Mouse (Mus musculus) midbrain, embryonic 16.5 days (tissue): ENCODE results near the gene Hcn4. TPM values are rescaled to one million over a fixed set of nuclear protein-coding genes. Genes with fewer than 3 reads are reported as not detected.

ENCODE experiments used
- ATAC-seq: fragments of 200-750 bp; cut with Nextera tagmentation; 2 replicates; pipeline ENCODE4 v1.8.0; 2017; ENCODE audit warnings: moderate TSS enrichment
- H3K27ac ChIP-seq: fragments of 300-500 bp; sonication (generic); 2 replicates; pipeline ENCODE4 v1.5.1; 2014; ENCODE audit warnings: mild to moderate bottlenecking, low read length, mixed read lengths
- H3K27me3 ChIP-seq: fragments of 300-500 bp; sonication (generic); 2 replicates; pipeline ENCODE4 v1.6.1; 2014; ENCODE audit warnings: low read depth, low read length, mixed read lengths; ENCODE audit not compliant: control insufficient read depth, insufficient read depth
- H3K36me3 ChIP-seq: fragments of 300-500 bp; sonication (generic); 2 replicates; pipeline ENCODE4 v1.6.1; 2014; ENCODE audit warnings: mild to moderate bottlenecking, low read length, moderate library complexity, mixed read lengths; ENCODE audit not compliant: control insufficient read depth, insufficient read depth
- H3K4me1 ChIP-seq: fragments of 300-500 bp; sonication (generic); 2 replicates; pipeline ENCODE4 v1.6.1; 2014; ENCODE audit warnings: mild to moderate bottlenecking, low read length, mixed read lengths; ENCODE audit not compliant: control insufficient read depth, insufficient read depth
- H3K4me2 ChIP-seq: fragments of 300-500 bp; sonication (generic); 2 replicates; pipeline ENCODE4 v1.6.1; 2014; ENCODE audit warnings: mild to moderate bottlenecking, low read length, mixed read lengths
- H3K4me3 ChIP-seq: fragments of 300-500 bp; sonication (generic); 2 replicates; pipeline ENCODE4 v1.5.1; 2014; ENCODE audit warnings: low read depth, mild to moderate bottlenecking, low read length, moderate library complexity, mixed read lengths
- H3K9ac ChIP-seq: fragments of 300-500 bp; sonication (generic); 2 replicates; pipeline ENCODE4 v1.6.1; 2014; ENCODE audit warnings: low read depth, low read length, mixed read lengths
- H3K9me3 ChIP-seq: fragments of 300-500 bp; sonication (generic); replicated peaks from 2 replicates; pipeline ENCODE4 v1.6.1; 2014; ENCODE audit warnings: mild to moderate bottlenecking, low read length, mixed read lengths; ENCODE audit not compliant: control insufficient read depth, poor library complexity, severe bottlenecking
- WGBS: fragments of 180-500 bp; shearing (Covaris S2); extraction: QIAGEN DNeasy Blood & Tissue Kit; methylation state at CpG from one replicate; pipeline ENCODE4 v1.1.7; 2014; 5-methylcytosine and 5-hydroxymethylcytosine counted together
- polyA plus RNA-seq: library from polyadenylated mRNA; unstranded; fragments of >200 nt; fragmentation: Nextera tagmentation; extraction: Ambion mirVana; gene quantifications from 2 replicates; pipeline ENCODE4 v1.2.1, GENCODE M21; 2015

The Hcn4 gene
- polyA plus RNA-seq, 1 experiment from 2014 or later, result 3.0 TPM

DNA sequence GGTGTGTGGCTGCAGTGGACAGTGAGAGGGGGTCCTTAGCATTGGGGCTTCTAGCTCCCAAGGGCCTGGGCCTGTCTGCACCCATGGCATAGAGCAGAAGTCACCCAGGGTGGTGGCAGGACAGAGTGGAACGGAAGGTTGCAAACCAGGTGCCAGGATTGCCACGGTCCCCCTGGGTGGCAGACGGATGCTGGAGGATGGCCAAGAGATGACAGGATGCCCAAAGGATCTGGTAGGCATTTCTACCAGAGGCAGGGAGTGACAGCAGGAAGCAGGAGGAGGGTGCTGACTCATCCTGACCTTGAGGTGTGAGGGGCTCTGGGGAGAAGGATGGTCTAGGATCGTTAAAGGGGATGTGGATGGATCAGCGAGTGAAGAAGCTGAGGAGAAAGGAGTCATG is 15.3 kb downstream of the Hcn4 start:
- Histone ChIP-seq H3K9me3 (no peaks in the 10 kb centered on the region), H3K4me1 (0 out of 2 replicates have a peak, but pooled peaks cover 5% of the 10 kb centered on the region), H3K4me2 (no peak overlapping the region), H3K9ac (no peak overlapping the region), H3K27me3 (no peaks in the 10 kb centered on the region), H3K27ac (no peak overlapping the region), H3K36me3 (no peaks in the 10 kb centered on the region), H3K4me3 (no peak overlapping the region)
- 73% methylated on average over 5 of the region's 5 CpGs for WGBS
- no peak for ATAC-seq

DNA sequence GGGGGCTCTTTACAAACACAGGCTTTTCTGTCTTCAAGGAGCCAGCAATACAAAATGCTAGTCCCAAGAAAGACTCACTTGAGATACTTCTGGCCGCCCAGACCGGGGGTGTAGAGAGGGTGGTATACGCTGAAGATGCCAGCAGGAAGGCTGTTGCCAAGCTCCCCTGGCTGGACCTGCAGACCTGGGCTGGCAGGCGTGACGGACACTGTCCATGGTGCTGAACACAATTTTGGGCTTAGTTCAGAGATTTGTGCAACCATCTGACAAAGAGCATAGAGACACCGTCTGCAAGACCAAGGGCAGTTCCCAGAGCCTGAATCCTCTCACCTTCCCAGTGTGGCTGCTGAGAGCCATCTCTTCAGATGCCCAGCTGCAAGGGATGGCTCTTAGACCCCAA is 18.4 kb downstream of the Hcn4 start:
- ATAC-seq, result no peak
- 0 out of 2 replicates have a peak, but pooled peaks cover 2% of the 10 kb centered on the region for H3K4me1 ChIP-seq
- no peaks in the 10 kb centered on the region for H3K27me3 ChIP-seq
- WGBS, result 24% methylated on average over 6 of the region's 6 CpGs
- H3K27ac ChIP-seq, result no peak overlapping the region
- H3K36me3 ChIP-seq, result 0 out of 2 replicates have a peak, but pooled peaks cover 4% of the 10 kb centered on the region
- H3K9me3 ChIP-seq, result no peaks in the 10 kb centered on the region
- H3K9ac ChIP-seq, result no peak overlapping the region
- H3K4me2 ChIP-seq, result no peak overlapping the region
- no peak overlapping the region for H3K4me3 ChIP-seq

DNA sequence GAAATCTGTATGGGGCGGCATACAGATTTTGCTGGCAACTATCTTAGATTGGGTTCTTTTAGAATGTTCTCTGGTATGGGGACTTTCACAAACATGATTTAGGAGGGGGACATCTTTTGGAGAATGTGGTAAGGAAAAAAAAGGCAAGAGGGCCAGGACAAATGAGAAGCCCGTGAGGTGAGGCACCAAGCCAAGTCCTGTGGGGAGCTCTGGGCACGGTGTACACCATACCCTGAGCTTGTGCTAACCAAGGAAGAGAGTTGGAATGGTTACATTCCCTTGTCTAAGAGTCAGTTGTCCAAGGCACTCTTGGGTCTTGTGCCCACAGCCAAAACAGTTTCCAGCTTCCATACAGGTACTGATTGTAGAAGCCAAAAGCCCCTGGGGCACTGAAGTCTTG is 21.4 kb downstream of the Hcn4 start:
- Histone ChIP-seq H3K9me3 (no peaks in the 10 kb centered on the region), H3K9ac (no peak overlapping the region), H3K4me1 (peaks cover 3% of the 10 kb centered on the region; the same call in 1 of the 2 replicates), H3K27ac (no peak overlapping the region), H3K4me3 (no peak overlapping the region), H3K27me3 (no peaks in the 10 kb centered on the region), H3K36me3 (0 out of 2 replicates have a peak, but pooled peaks cover 4% of the 10 kb centered on the region), H3K4me2 (no peak overlapping the region)
- 92% methylated on average over 3 of the region's 3 CpGs for WGBS
- no peak for ATAC-seq

DNA sequence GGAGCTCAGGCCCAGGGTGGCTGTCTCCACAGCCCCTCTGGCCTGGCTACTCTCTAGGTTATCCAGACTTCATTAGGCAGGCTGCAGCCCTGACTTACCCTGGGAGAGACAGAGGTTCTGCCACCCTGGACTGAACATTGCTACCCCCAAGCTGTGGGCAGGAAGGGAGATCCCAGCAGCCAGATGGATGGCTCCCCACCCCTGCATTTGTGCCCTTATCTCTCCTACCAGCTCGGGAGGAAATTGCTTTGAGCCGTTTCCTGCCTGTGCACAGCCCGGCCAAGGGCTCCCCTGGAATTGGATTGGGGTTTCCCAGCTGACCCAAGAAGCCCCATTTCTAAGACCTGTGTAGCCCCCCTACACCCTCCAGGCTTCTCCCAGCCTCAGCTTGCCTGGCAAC is 23.8 kb downstream of the Hcn4 start:
- Histone ChIP-seq H3K27me3 (no peaks in the 10 kb centered on the region), H3K4me2 (no peak overlapping the region), H3K4me1 (peaks cover 7% of the 10 kb centered on the region; the same call in 1 of the 2 replicates), H3K27ac (no peak overlapping the region), H3K4me3 (no peak overlapping the region), H3K36me3 (0 out of 2 replicates have a peak, but pooled peaks cover 4% of the 10 kb centered on the region), H3K9me3 (no peaks in the 10 kb centered on the region), H3K9ac (no peak overlapping the region)
- WGBS, result 79% methylated on average over 3 of the region's 3 CpGs
- no peak for ATAC-seq

DNA sequence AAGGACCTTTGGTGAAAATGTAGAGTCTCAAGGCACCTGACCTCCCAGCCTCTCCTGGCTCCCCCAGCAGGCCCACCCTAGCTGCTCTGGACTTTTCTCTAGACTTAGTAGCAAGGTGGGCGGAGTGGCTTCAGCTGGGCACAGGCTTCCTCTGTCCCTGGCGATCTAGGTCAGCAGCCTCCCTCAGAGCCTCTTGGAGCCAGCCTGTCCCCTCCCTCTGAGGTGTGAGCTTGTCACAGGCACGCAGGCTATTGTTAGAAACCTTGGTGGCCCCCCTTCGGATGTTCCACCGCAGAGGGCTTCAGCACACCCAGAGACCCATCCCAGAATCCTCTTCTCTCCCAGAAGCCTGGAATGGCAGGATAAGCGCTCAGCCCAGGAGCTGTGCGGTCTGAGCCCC is 24.5 kb downstream of the Hcn4 start:
- Histone ChIP-seq H3K36me3 (0 out of 2 replicates have a peak, but pooled peaks cover 4% of the 10 kb centered on the region), H3K9ac (no peak overlapping the region), H3K4me2 (no peak overlapping the region), H3K4me1 (peaks cover 7% of the 10 kb centered on the region; the same call in 1 of the 2 replicates), H3K27ac (no peak overlapping the region), H3K4me3 (no peak overlapping the region), H3K27me3 (no peaks in the 10 kb centered on the region), H3K9me3 (no peaks in the 10 kb centered on the region)
- 0 out of 2 replicates have a peak, but pooled peaks have one; percentile 27 for ATAC-seq
- WGBS, result 70% methylated on average over 7 of the region's 7 CpGs

DNA sequence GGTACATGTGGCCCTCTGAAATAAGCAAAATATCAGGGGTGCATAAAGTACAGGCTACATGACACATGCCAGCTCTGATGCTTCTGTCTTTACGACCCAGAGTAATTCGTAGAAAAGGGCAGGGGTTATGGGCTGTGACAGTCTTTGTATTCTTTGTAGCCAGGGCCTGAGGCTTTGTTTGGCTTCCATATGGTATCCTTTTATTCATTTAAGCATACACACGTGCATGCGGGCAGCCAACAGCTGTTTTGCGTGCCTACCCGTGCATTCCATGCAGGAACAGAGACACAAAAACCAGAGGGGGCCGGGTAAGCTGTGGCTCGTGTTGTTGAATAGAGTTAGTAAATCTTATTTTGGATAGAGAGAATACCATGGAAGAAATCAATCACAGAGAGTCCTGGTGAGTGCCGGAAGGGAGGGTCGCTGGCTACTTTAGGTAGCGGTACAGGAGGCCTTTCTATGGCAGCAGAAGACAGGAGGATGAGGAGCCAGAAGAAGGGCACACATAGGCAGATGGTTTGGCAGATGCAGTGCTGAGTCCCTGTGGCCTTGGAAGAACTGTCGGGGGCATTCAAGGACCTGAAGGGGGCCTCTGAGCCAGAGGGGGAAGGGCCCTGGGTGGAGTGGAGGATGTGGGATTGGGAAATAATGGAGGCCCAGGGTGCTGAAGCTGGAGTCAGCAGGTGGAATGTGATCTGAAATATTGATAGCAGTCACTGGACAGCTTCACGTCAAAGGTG is 26.5 kb downstream of the Hcn4 start:
- no peak for ATAC-seq
- H3K9ac ChIP-seq, result no peak overlapping the region
- H3K9me3 ChIP-seq, result no peaks in the 10 kb centered on the region
- H3K27ac ChIP-seq, result no peak overlapping the region
- no peak overlapping the region for H3K4me2 ChIP-seq
- no peak overlapping the region for H3K4me3 ChIP-seq
- WGBS, result 19% methylated on average over 13 of the region's 13 CpGs
- H3K4me1 ChIP-seq, result peaks cover 7% of the 10 kb centered on the region; the same call in 1 of the 2 replicates
- H3K36me3 ChIP-seq, result 0 out of 2 replicates have a peak, but pooled peaks cover 3% of the 10 kb centered on the region
- no peaks in the 10 kb centered on the region for H3K27me3 ChIP-seq

DNA sequence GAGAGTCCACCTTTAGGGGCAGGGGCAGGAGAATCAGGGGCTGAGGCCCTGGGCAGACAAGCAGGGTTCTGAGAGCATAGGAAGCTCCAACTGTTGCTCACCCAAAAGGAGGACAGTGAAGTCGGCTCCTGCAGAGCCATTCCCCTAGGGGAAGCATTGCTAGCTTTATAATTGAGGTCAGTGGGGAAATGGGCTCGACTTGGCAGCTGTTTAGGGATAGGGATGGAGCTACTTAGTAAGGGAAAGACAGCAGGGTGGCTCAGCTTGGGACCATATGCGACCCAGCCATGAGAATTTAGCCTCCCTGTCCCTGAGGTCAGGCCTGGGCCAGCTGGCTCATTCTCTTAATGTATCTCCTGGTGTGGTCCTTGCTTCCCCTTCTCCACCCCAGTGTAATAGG is 31.7 kb downstream of the Hcn4 start:
- no peak overlapping the region for H3K4me3 ChIP-seq
- no peak overlapping the region for H3K4me2 ChIP-seq
- no peaks in the 10 kb centered on the region for H3K27me3 ChIP-seq
- WGBS, result 39% methylated on average over 3 of the region's 3 CpGs
- H3K9ac ChIP-seq, result no peak overlapping the region
- H3K27ac ChIP-seq, result no peak overlapping the region
- 0 out of 2 replicates have a peak, but pooled peaks cover 4% of the 10 kb centered on the region for H3K4me1 ChIP-seq
- no peak for ATAC-seq
- no peaks in the 10 kb centered on the region for H3K9me3 ChIP-seq
- H3K36me3 ChIP-seq, result peaks cover 20% of the 10 kb centered on the region

DNA sequence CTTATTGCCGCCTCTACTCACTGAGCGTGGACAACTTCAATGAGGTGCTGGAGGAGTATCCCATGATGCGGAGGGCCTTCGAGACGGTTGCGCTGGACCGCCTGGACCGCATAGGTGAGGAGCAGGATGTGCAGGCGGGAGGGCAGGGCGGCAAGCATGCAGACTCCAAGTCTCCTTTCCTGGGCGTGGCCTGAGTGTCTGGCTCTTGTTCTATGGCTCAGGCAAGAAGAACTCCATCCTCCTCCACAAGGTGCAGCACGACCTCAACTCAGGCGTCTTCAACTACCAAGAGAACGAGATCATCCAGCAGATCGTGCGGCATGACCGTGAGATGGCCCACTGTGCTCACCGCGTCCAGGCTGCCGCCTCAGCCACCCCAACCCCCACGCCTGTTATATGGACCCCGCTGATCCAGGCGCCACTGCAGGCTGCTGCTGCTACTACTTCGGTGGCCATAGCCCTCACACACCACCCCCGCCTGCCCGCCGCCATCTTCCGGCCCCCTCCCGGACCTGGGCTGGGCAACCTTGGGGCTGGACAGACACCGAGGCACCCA is 35.9 kb downstream of the Hcn4 start:
- Histone ChIP-seq H3K9ac (no peak overlapping the region), H3K27ac (no peak overlapping the region), H3K27me3 (no peaks in the 10 kb centered on the region), H3K4me1 (peaks cover 6% of the 10 kb centered on the region; the same call in 1 of the 2 replicates), H3K4me3 (no peak overlapping the region), H3K4me2 (no peak overlapping the region), H3K9me3 (no peaks in the 10 kb centered on the region), H3K36me3 (peaks cover 21% of the 10 kb centered on the region)
- ATAC-seq, result no peak
- WGBS, result 38% methylated on average over 30 of the region's 30 CpGs

DNA sequence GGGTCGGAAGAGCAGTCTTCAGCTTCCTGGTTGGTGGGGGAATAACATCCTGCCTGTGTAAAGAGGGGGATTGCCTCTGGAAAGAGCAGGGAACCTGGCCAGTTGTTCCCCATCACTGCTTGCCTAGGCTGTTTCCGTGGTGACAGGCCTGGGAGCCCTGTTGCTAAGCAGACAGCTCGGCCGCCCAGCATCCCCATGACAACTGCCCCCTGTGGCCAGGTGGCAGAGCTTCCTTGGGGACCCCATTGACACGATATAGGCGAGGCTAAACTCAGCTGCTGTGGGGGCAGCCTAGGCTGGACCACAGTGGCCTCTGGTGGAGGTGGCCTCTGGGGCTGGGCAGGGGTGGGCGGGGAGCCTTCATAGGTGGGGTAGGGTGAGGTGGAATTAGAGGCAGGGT is 40.6 kb downstream of the Hcn4 start:
- WGBS, result 21% methylated on average over 7 of the region's 7 CpGs
- peaks cover 10% of the 10 kb centered on the region for H3K36me3 ChIP-seq
- H3K9me3 ChIP-seq, result no peaks in the 10 kb centered on the region
- H3K4me2 ChIP-seq, result no peak overlapping the region
- H3K9ac ChIP-seq, result no peak overlapping the region
- H3K27ac ChIP-seq, result peak overlapping the region; percentile 50
- H3K27me3 ChIP-seq, result no peaks in the 10 kb centered on the region
- peak; percentile 71 for ATAC-seq
- H3K4me3 ChIP-seq, result no peak overlapping the region
- peaks cover 6% of the 10 kb centered on the region; the same call in 1 of the 2 replicates for H3K4me1 ChIP-seq
